In genomic region chr19:36112007-36112406, GRCm38 (mm10) we compare ENCODE assay signal across 12 mouse cellular contexts. TPM values are rescaled to one million over a fixed set of nuclear protein-coding genes. Genes with fewer than 3 reads are reported as not detected.
DNase-seq lines count a peak whose midpoint lies in the region; ATAC-seq lines count a peak whose summit lies in the region.
"Had no signal": no experiment of that assay in that cellular context is flagged by ENCODE, and none has a peak within 500 bp of the region (broad histone marks: within the 10 kb centered on the region; RNA-seq: fewer than 3 reads in every experiment).

No protein-coding gene starts in this region.

- H3K4me2 ChIP-seq in neural tube, embryonic 11.5 days (ENCODE audit: low read depth): peak overlapping the region; percentile 25
- H3K4me2 ChIP-seq: liver, embryonic 15.5 days had no signal

- H3K9me3 ChIP-seq in neural tube, embryonic 11.5 days (ENCODE audit: control insufficient read depth, low read length): no peaks in the 10 kb centered on the region
- H3K9me3 ChIP-seq: liver, embryonic 15.5 days had no signal

- H3K4me1 ChIP-seq in neural tube, embryonic 11.5 days (ENCODE audit: control insufficient read depth, insufficient read depth, low read length): peaks cover 3% of the 10 kb centered on the region; the same call in 1 of the 2 replicates
- H3K4me1 ChIP-seq: liver, embryonic 15.5 days had no signal

- H3K4me3 ChIP-seq in neural tube, embryonic 11.5 days (ENCODE audit: low read depth, low read length): no peak overlapping the region
- H3K4me3 ChIP-seq: liver, embryonic 15.5 days had no signal

- no peaks in the 10 kb centered on the region for H3K36me3 ChIP-seq in neural tube, embryonic 11.5 days (ENCODE audit: control insufficient read depth, insufficient read depth, low read length)
- H3K36me3 ChIP-seq: liver, embryonic 15.5 days had no signal

- ATAC-seq in neural tube, embryonic 11.5 days (ENCODE audit: insufficient read depth, low FRiP score, low TSS enrichment): peak; percentile 35
- ATAC-seq: intestine, postnatal 0 days had no signal

- H3K9ac ChIP-seq in neural tube, embryonic 11.5 days (ENCODE audit: low read length): no peak overlapping the region
- H3K9ac ChIP-seq: liver, embryonic 15.5 days had no signal

- peak; percentile 23 for DNase-seq in embryo, embryonic 10 days (ENCODE audit: low spot score)
- DNase-seq in embryo, embryonic 10.5 days (ENCODE audit: low spot score): no peak
- DNase-seq in neural tube, embryonic 11.5 days (ENCODE audit: low spot score): no peak
- no peak for DNase-seq in neural tube, embryonic 10.5 days (ENCODE audit: extremely low spot score, low spot score)
- peak; percentile 43 to 54 for DNase-seq in layer of hippocampus, postnatal 36 days
- DNase-seq in right cerebral cortex, postnatal 4 days: peak; percentile 33
- DNase-seq in adrenal gland, adult (ENCODE audit: inconsistent age in 2 of 2, low spot score in 1 of 2): no peak
- DNase-seq in cerebellum, postnatal 36 days: no peak
- DNase-seq: thymus, postnatal 4 days had no signal

- H3K27me3 ChIP-seq in neural tube, embryonic 11.5 days (ENCODE audit: control insufficient read depth, insufficient read depth, low read length): no peaks in the 10 kb centered on the region
- H3K27me3 ChIP-seq: liver, embryonic 15.5 days had no signal

- WGBS in neural tube, embryonic 11.5 days: 31% methylated on average over 17 of the region's 17 CpGs

- H3K27ac ChIP-seq in neural tube, embryonic 11.5 days (ENCODE audit: low read depth, low read length): no peak overlapping the region
- H3K27ac ChIP-seq: liver, embryonic 15.5 days had no signal

RNA-seq across cellular contexts. Expression of gene Ankrd1, which starts 7.9 kb away (rescaled TPM):
- 0.54 and 1.5 TPM in 2 replicates for polyA plus RNA-seq in neural tube, embryonic 11.5 days (2014; fragmentation: Nextera tagmentation; extraction: Ambion mirVana)
- not detected for total RNA-seq in layer of hippocampus, postnatal 36 days (2021)
- total RNA-seq: adrenal gland, adult 18-20 months had no signal

RNA-seq across cellular contexts. Expression of gene Rpp30, which starts 28.5 kb away (rescaled TPM):
- polyA plus RNA-seq in neural tube, embryonic 11.5 days (2014; fragmentation: Nextera tagmentation; extraction: Ambion mirVana): 97.6 and 102 TPM in 2 replicates
- total RNA-seq in layer of hippocampus, postnatal 36 days (2021): 10 to 100 TPM; 15.9 to 20.1 TPM

RNA-seq across cellular contexts. Expression of gene Htr7, which starts 54.7 kb away (rescaled TPM):
- 0.45 and 0.87 TPM in 2 replicates for polyA plus RNA-seq in neural tube, embryonic 11.5 days (2014; fragmentation: Nextera tagmentation; extraction: Ambion mirVana)
- total RNA-seq in layer of hippocampus, postnatal 36 days (2021): 1 to 10 TPM; 8.3 to 8.5 TPM
- total RNA-seq: adrenal gland, adult 18-20 months had no signal
- polyA plus RNA-seq: liver, embryonic 15.5 days had no signal

Comparison
In these comparisons a context has a peak if more than half of its experiments do, and no peak if none do; other contexts are left out.
1. DNase-seq: peak in embryo, embryonic 10 days (single experiment), layer of hippocampus, postnatal 36 days (2 of 2) and right cerebral cortex, postnatal 4 days (single experiment); none in embryo, embryonic 10.5 days (single experiment), neural tube, embryonic 11.5 days (single experiment), neural tube, embryonic 10.5 days (single experiment), adrenal gland, adult (0 of 2) and cerebellum, postnatal 36 days (0 of 2).